Mouse (Mus musculus): ENCODE measurements at regions not wholly inside any gene's neighbourhood (a gene's known extent, or its start where the extent isn't known, plus 50 kb on each side); places are given as distances from the start of the nearest gene placed in this dataset.

DNA sequence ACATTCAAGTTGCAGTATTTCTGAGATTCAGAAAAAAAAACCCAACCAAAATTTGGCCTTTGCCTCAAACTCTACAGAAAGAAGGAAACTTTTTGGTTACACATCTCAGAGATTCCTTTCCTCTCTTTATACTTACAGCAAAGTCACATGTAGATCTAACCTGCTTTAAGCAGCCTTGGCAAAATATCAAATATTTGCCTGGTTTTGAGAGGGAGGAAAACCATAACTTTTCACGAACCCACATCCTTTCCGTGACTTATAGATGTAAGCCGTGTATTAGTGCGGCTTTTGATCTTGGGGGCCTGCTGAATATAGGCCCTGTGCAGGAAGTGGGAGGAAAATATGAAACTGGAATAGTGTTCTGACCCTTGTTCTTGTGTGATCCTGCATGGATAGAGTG, 95.6 kb upstream of the Nr2f2 start:
- WGBS = 91% methylated on average over 4 of the region's 4 CpGs
- no peak overlapping the region for H3K27ac ChIP-seq

DNA sequence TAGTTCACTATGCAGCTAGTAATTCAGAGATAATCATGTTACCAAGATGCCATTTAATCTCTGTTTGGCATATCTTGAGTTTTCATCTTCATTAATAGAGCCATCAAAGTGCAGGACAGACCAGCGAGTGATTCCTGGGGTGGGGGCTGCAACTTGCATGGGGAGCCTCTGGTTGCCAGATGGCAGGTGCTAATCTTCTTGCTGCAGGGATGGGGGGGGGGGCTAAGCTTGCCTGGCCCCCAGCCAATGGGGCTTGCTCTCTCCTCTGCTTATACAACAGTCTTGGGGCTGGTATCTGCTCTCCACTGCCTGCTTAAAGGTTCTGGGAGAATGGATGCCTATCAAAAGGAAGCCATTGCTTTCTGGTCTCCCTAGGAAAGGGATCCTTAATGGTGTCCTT, 88.0 kb upstream of the Nr2f2 start:
- no peak for ATAC-seq (replicated peaks)
- Histone ChIP-seq H3K4me1 (no peaks in the 10 kb centered on the region), H3K4me3 (no peak overlapping the region), H3K27ac (no peak overlapping the region), H3K4me2 (no peak overlapping the region), H3K9me3 (no peaks in the 10 kb centered on the region), H3K27me3 (replicated peaks) (no peaks in the 10 kb centered on the region), H3K9ac (no peak overlapping the region), H3K36me3 (replicated peaks) (no peaks in the 10 kb centered on the region)
- 27% methylated on average over 1 of the region's 1 CpGs for WGBS

More for the DNA sequence above, 95.6 kb upstream of the Nr2f2 start:
- Histone ChIP-seq H3K4me3 (no peak overlapping the region), H3K9me3 (no peaks in the 10 kb centered on the region), H3K27me3 (replicated peaks) (no peaks in the 10 kb centered on the region), H3K36me3 (replicated peaks) (no peaks in the 10 kb centered on the region), H3K4me2 (no peak overlapping the region), H3K9ac (no peak overlapping the region), H3K4me1 (no peaks in the 10 kb centered on the region)
- ATAC-seq (replicated peaks) = no peak

DNA sequence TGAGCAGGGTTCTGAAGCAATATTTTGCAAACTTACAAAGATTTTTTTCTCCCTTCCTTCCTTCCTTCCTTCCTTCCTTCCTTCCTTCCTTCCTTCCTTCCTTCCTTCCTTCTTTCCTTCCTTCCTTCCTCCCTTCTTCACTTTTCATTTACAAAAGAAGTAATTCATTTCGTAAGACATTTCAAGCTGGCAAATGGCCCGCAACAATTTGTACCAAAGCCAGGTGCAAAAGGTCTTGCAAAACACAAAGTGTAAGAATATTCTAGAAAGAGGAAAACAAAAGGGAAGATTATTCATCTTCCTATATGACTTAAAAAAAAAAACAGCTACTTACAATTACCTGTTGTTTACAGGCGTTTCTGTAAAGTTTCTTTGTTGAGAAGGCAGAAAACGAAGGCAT, 86.3 kb upstream of the Nr2f2 start:
- no peak overlapping the region for H3K27ac ChIP-seq
- H3K4me2 ChIP-seq = no peak overlapping the region
- H3K4me3 ChIP-seq = no peak overlapping the region
- H3K4me1 ChIP-seq = no peaks in the 10 kb centered on the region
- no peak for ATAC-seq (replicated peaks)
- H3K9me3 ChIP-seq = no peaks in the 10 kb centered on the region
- no peak overlapping the region for H3K9ac ChIP-seq
- H3K36me3 ChIP-seq (replicated peaks) = no peaks in the 10 kb centered on the region
- WGBS = 63% methylated on average over 4 of the region's 4 CpGs
- no peaks in the 10 kb centered on the region for H3K27me3 ChIP-seq (replicated peaks)

DNA sequence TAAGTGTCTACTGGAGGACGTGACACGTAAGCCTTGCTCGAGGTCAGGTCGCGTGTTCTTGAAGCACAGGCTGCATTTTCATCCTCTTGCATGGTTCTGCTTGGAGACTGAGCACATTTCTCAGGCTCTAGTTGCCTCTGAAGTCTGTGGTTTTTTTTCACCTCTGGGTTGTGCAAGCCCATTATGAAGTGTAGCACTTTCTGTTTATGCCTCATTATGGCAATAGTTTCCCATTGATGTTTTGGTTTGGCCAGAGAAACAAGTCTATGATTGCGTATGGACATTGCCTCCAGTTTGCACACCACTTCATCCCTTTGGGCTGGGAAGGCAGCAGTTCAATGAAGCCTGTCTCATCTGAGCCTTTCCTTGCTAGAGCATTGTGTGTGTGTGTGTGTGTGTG, 72.4 kb upstream of the Nr2f2 start:
- Histone ChIP-seq H3K9me3 (no peaks in the 10 kb centered on the region), H3K4me3 (no peak overlapping the region), H3K9ac (no peak overlapping the region), H3K4me1 (no peaks in the 10 kb centered on the region), H3K27ac (no peak overlapping the region), H3K36me3 (replicated peaks) (no peaks in the 10 kb centered on the region), H3K27me3 (replicated peaks) (no peaks in the 10 kb centered on the region), H3K4me2 (no peak overlapping the region)
- no peak for ATAC-seq (replicated peaks)
- WGBS = 95% methylated on average over 6 of the region's 6 CpGs

DNA sequence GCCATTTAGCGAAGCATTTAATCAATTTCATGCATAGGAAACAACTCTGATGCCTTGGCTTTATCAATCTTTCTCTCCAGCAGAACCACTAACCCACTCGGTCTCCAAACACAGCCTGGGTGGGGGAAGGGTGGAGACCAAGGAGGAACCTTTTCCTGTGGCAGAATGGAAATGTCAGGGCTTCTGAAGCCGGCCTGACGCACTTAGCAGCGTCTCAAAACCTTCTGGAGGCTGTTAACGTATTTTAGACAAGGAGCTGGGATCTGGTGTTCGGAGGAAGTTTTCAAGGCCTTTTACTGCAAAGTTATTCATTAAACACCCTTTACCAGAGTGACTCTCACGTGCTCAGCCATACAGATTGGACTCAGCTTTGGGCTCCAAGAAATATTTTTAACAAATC, 67.3 kb upstream of the Nr2f2 start:
- H3K4me2 ChIP-seq = no peak overlapping the region
- 62% methylated on average over 8 of the region's 8 CpGs for WGBS
- no peak for ATAC-seq (replicated peaks)
- no peak overlapping the region for H3K4me3 ChIP-seq
- H3K27ac ChIP-seq = no peak overlapping the region
- H3K36me3 ChIP-seq (replicated peaks) = no peaks in the 10 kb centered on the region
- H3K9me3 ChIP-seq = no peaks in the 10 kb centered on the region
- H3K27me3 ChIP-seq (replicated peaks) = no peaks in the 10 kb centered on the region
- no peak overlapping the region for H3K9ac ChIP-seq
- no peaks in the 10 kb centered on the region for H3K4me1 ChIP-seq

DNA sequence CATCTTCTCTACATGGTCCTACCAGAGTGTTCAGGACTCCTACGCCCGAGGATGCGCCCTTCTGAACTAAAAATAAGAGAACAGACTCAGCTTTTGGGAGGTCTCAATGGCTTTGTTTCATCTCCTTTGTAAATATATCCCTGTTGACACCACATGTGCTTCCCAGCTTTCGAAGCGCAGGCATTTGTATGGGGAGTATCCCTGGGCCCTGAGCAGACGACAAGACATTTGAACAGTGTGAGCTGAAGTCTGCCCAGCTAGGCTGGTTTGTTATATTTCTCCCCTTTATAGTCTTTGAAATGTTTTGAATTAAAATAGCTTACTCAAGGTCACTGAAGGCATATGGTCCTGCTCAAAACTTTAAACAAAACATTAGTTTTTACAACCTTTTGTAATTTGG, 66.8 kb upstream of the Nr2f2 start:
- no peak overlapping the region for H3K27ac ChIP-seq
- no peak overlapping the region for H3K9ac ChIP-seq
- no peaks in the 10 kb centered on the region for H3K4me1 ChIP-seq
- H3K27me3 ChIP-seq (replicated peaks) = no peaks in the 10 kb centered on the region
- no peaks in the 10 kb centered on the region for H3K36me3 ChIP-seq (replicated peaks)
- H3K4me3 ChIP-seq = no peak overlapping the region
- WGBS = 80% methylated on average over 6 of the region's 6 CpGs
- H3K4me2 ChIP-seq = no peak overlapping the region
- H3K9me3 ChIP-seq = no peaks in the 10 kb centered on the region
- ATAC-seq (replicated peaks) = no peak

DNA sequence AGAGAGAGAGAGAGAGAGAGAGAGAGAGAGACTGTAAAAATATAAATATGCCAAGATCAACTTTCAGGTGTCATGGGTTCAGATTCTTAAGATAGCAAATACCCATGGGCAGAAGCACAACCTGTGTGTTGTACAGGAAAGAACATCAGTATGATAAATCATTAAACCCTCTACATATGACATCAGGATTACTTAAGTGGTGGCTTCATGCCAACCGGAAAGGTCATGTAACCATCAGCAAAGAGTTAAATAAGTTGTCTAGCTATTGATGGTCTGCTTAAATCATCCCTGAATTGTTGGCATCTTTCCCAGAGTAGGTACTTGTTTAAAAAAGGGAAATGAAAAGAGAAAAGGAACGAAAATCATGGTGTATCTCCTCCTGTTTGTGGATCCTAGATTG, 65.2 kb upstream of the Nr2f2 start:
- H3K27ac ChIP-seq = no peak overlapping the region
- H3K4me1 ChIP-seq = no peaks in the 10 kb centered on the region
- H3K4me3 ChIP-seq = no peak overlapping the region
- H3K9me3 ChIP-seq = no peaks in the 10 kb centered on the region
- no peaks in the 10 kb centered on the region for H3K36me3 ChIP-seq (replicated peaks)
- H3K27me3 ChIP-seq (replicated peaks) = no peaks in the 10 kb centered on the region
- no peak overlapping the region for H3K9ac ChIP-seq
- no peak overlapping the region for H3K4me2 ChIP-seq
- no peak for ATAC-seq (replicated peaks)
- WGBS = 67% methylated on average over 2 of the region's 2 CpGs

DNA sequence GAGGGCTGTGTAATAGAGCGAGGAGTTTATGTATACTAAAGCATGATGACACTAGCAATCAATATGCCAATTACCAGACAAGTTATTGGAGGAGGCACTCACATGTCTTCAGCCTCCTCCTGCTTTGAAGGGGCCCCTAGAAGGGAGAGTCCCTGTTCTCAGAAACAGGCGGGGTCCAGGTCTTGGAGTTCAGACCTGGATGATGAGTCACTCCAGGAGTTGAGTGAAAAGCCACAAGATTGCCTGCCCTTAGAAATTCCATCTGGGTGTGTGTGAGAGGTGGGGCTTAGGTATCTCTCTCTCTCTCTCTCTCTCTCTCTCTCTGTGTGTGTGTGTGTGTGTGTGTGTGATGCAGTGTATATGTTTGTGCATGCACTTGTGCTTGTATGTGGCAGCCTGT, 62.8 kb upstream of the Nr2f2 start:
- Histone ChIP-seq H3K4me1 (0 out of 2 replicates have a peak, but pooled peaks cover under 1% of the 10 kb centered on the region), H3K36me3 (replicated peaks) (no peaks in the 10 kb centered on the region), H3K9me3 (no peaks in the 10 kb centered on the region), H3K4me2 (no peak overlapping the region), H3K27me3 (replicated peaks) (no peaks in the 10 kb centered on the region), H3K4me3 (no peak overlapping the region), H3K27ac (no peak overlapping the region), H3K9ac (no peak overlapping the region)
- ATAC-seq (replicated peaks) = no peak
- 71% methylated on average over 2 of the region's 2 CpGs for WGBS

DNA sequence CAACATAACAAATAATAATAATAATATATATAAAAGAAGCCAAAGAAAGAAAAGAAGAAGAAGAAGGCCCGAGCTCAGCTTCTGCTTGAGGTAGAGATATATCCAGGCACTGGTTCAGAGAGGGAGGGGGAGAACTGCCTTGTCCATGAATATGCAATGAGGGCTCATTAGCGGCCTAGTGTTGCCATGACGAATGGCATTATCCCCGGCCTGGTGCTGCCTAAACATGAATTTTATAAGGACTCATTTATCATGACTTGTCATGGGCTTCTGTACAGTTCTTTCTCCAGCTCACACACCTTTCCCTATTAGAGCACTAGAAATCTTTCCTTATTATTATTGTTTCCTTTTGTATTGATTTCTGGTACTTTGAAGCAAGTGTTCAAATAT, 57.7 kb upstream of the Nr2f2 start:
- 17% methylated on average over 4 of the region's 4 CpGs for WGBS
- no peak overlapping the region for H3K4me3 ChIP-seq
- peaks cover 7% of the 10 kb centered on the region; the same call in 1 of the 2 replicates for H3K4me1 ChIP-seq
- no peak overlapping the region for H3K9ac ChIP-seq
- H3K27me3 ChIP-seq (replicated peaks) = no peaks in the 10 kb centered on the region
- no peak overlapping the region for H3K4me2 ChIP-seq
- H3K36me3 ChIP-seq (replicated peaks) = no peaks in the 10 kb centered on the region
- H3K9me3 ChIP-seq = no peaks in the 10 kb centered on the region
- peak; percentile 98 for ATAC-seq (replicated peaks)
- no peak overlapping the region for H3K27ac ChIP-seq

DNA sequence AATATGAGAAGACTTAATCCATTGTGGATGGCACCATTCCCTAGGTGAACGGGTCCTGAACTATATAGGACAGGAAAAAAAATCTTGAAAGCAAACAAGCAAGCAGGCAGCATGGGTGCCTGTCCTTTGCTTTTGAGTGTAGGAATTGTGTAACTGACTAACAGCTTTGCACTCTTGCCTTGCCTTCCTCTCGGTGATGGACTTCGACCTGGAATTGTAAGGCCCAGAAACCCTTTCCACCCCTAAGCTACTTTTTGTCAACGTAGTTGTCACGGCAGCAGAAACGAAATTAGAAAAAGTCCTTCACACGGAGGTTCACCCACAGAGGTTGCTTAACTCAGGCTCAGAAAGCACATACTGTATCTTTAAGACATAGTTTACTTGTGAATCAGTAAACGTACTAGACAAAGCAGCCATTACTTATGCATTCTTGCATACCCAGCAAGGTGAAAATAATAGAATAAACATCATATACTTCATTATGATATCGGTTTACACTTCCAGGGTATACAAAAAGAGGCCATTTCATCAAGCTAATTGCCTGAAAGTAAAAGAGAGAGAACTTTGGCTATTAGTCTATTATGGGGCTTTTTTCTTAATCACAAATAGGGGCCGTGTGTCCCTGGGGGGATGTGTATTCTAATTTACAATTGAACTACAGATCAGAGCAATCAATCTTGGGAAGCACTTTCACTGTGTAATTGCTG, 57.1 kb upstream of the Nr2f2 start:
- Histone ChIP-seq H3K27me3 (replicated peaks) (no peaks in the 10 kb centered on the region), H3K27ac (no peak overlapping the region), H3K36me3 (replicated peaks) (no peaks in the 10 kb centered on the region), H3K4me2 (no peak overlapping the region), H3K9me3 (no peaks in the 10 kb centered on the region), H3K4me1 (peaks cover 7% of the 10 kb centered on the region; the same call in 1 of the 2 replicates), H3K9ac (no peak overlapping the region), H3K4me3 (no peak overlapping the region)
- ATAC-seq (replicated peaks) = no peak
- WGBS = 57% methylated on average over 10 of the region's 10 CpGs

DNA sequence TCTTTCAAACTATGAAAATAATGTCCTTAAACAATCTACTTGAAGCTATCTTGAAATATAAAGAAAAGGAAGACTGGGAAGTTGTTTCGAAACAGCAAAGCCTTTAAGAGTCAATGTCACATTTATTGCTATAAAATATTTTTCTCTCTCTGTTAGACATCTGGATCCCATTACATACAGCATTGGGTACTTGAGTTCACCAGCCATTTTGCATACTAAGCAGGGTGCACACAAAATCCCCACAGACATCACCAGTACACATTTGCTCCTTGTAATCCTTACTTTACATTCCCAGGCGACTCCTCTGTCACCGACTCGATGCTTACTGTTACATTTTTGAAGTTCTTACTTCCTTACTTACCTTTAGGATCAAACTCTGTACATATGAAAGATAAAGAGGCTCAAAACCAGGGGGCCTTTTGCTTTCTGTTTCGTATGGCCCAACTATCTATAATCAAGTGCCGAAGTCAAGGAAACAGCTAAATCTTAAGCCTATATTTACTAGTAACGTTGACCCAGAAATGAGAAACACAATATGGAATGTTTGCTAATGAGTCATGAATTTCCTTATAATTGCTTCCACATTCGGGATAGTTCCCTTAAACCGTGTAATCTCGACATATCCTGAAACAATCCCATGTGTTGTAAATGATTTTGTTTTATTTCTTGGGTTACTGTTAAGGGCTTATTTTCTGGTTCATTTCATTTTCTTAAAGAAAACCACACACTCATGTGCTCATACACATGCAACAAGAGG, 49.8 kb upstream of the Nr2f2 start:
- no peak overlapping the region for H3K4me2 ChIP-seq
- H3K9ac ChIP-seq = no peak overlapping the region
- H3K27me3 ChIP-seq (replicated peaks) = no peaks in the 10 kb centered on the region
- H3K27ac ChIP-seq = no peak overlapping the region
- no peaks in the 10 kb centered on the region for H3K4me1 ChIP-seq
- no peak for ATAC-seq (replicated peaks)
- no peaks in the 10 kb centered on the region for H3K36me3 ChIP-seq (replicated peaks)
- H3K4me3 ChIP-seq = no peak overlapping the region
- H3K9me3 ChIP-seq = no peaks in the 10 kb centered on the region
- 87% methylated on average over 10 of the region's 10 CpGs for WGBS

All from midbrain, embryonic 15.5 days (tissue).